Mouse (Mus musculus): Measurements from ENCODE around the gene Nxph3.

Gene Nxph3

GRCm38 (mm10) chr11:95514298-95514861 is at the start of gene Nxph3:
Gene Nxph3, minus strand, starts transcription at chr11:95514570.
- no peak for DNase-seq (ENCODE audit: low read depth, low spot score)

DNA sequence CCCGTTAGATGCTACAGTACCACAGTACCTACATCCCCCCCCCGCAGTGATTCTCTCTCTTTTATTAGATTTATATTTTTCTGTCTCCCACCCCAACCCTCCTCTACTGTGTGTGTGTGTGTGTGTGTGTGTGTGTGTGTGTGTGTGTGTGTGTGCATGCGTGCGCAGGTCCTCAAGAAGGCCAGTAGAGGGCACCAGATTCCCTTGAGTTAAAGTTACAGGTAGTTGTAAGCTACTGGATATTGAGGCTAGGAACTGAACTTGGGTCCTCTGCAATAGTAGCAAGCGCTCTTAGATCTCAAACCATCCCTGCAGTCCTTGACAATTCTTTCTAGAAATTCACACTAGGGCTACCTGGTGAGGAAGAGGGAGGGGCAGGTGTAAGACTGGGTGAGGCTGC is 49.5 kb upstream of the Nxph3 start:
- DNase-seq (ENCODE audit: low read depth, low spot score): no peak

DNA sequence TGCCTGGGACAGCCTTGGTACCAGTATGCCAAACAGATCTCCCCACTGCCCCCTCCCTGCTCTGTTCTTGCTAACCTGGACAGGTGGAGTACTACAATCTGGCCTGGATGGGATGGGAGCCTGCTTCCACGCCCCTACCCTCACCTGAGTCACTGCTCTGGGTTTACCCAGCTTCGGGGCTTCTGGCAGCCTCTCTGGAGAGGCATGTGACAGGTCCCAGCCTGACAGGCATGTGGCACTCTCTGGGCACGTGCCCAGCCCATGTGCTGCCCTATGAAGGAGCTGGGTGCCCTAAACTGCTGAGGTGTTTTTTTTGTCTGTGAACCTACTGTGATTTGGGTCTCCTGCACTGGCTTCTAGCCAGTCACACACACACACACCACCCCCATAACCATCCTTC is 46.4 kb upstream of the Nxph3 start:
- no peak for DNase-seq (ENCODE audit: low read depth, low spot score)

DNA sequence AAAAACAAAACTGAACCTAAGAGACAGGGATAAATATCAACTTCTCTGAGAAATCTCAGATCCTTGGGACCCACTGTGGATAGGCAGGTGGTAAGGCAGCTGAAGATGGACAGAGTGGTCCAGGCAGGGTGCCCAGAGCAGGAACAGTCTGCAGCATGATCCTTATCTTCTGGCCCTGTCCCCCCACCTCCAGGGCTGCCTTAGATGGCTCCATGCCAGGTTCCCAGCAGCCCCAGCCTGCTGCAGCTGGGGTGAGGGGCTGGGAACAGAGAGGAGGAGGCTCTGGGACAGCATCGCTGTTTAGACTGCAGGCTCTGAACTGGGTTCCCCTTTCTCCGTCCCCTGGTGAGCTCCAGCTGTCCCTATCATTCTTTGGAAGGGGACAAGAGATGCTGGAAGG is 45.4 kb upstream of the Nxph3 start:
- no peak for DNase-seq (ENCODE audit: low read depth, low spot score)

DNA sequence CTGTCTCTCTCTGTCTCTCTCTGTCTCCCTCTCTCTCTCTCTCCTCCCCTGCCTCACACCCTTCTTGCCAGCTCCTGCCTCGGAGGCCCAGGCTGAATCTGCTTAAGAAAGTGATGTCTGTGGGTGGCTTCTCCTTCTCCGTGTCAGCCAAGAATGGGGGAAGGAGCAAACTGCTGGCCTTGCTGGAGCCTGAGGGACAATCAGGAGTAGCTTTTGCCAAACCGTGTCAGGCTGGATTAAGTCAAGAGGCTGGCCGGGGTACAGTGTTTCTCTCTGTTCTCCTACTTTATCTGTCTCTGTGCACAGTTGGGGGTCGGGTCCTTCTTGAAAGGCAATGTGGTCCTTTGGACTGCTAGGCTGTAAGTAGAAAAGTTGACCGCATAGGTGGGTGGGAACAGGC is 43.3 kb upstream of the Nxph3 start:
- DNase-seq (ENCODE audit: low read depth, low spot score): no peak

- DNase-seq (ENCODE audit: low read depth, low spot score): no peak
These were observed 42.7 kb upstream of the Nxph3 start for GRCm38 (mm10) chr11:95557032-95557431.

GRCm38 (mm10) chr11:95555279-95555678 is 40.9 kb upstream of the Nxph3 start:
- no peak for DNase-seq (ENCODE audit: low read depth, low spot score)

DNA sequence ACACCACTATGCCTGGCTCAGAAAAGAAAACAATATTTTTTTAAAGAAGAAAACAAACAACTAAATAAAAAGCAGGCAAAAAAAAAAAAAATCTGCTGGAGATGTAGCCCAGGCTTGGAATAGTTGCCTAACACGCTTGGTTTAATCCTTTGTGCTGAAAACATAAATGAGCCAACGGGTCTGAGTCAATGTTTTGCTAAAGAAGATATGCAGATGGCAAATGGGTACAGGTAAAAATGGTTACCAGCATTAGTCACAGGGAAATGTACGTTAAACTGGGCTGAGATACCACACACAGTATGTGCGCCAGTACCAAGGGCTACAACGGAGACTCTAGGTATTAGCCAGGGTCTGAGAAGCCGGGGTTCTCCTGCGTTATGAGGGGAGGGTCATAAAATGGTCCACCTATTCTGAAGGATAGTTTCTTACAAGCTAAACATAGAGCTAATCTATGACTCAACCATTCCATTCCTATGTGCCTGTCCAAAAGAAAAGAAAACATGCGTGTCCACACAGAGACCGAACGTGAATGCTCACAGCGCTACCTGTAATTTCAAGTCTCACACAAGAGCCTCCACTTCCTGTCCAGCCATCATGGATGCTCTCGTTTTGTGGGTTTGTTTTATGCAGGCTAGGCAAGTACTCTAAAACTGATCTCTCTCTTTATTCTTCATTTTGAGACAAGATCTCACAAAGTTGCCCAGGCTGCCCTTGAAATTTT is 36.1 kb upstream of the Nxph3 start:
- DNase-seq (ENCODE audit: low read depth, low spot score): no peak

GRCm38 (mm10) chr11:95546021-95546782 is 31.8 kb upstream of the Nxph3 start:
- DNase-seq (ENCODE audit: low read depth, low spot score): no peak

DNA sequence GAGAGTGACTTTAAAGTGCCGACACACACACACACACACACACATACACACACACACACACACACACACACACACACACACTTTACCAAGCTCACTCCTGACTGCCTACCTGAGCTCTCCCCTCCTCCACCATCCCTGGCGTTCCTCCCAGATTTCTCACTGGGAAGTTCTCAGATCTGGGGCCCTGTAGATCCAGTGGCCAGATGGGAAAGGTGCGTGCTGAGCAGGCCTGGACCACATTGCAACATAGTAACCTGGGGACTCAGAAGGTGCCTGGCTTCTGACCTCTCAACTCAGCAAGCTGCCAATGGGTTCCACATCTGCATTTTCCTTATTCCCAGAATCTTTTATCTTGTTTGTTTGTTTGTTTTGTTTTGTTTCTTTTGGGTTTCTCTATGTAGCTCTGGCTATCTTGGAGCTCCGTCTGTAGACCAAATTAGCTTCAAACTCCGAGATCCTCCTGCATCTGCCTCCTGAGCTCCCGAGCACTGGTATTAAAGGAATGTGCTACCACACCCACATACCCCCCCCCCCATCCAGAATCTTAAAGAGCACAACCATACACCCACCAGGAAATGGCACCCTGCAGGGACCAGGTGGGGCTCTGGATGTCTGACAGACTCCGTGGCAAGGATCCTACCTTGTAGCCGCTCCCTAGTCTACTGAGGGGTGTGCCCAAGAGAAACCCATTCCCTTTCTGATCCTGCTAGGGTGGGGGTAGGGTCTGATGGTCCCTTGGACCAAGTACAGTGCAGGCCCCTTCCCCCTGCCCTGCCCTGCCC is 30.4 kb upstream of the Nxph3 start:
- no peak for DNase-seq (ENCODE audit: low read depth, low spot score)

GRCm38 (mm10) chr11:95540637-95541385 is 26.4 kb upstream of the Nxph3 start:
- no peak for DNase-seq (ENCODE audit: low read depth, low spot score)

DNA sequence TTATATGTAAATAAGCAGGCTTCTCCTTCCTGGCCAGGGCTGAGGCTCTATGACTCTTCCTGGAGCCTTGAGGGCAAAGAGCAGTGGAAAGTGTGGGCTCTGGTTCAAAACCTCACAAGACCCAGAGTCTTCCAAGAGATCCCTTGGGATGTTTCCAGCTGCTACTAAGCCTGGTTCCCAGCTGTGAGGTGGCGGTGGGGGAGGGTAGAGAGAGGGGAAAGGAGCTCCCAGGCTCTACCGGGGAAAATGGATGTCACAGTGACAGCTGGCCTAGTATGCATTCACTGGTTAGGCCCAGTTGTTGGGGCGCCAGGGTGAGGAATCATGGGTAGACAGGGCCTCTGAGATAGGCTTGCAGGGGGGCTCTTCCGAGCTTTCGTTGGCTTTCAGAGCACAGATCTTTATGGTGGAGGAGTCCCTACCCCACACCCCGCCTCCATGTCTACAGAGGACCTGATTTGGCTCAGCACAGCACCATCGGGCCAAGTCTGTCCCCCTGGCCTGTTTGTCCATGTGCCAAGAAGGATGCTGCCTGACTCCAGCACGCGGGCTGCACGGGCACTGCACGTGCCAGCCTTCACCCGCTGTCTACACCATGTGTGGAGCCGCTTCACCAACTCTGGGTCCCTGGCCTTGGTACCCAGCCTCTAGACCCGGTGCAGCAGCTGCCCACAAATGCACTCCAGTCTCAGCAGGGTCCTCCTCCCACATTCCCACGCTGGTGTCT is 24.2 kb upstream of the Nxph3 start:
- DNase-seq (ENCODE audit: low read depth, low spot score): no peak

- DNase-seq (ENCODE audit: low read depth, low spot score): no peak
These were observed 19.3 kb upstream of the Nxph3 start for GRCm38 (mm10) chr11:95533484-95534160.

GRCm38 (mm10) chr11:95532353-95533072 is 18.1 kb upstream of the Nxph3 start:
- DNase-seq (ENCODE audit: low read depth, low spot score): peak; percentile 75

- no peak for DNase-seq (ENCODE audit: low read depth, low spot score)
These were observed 13.9 kb upstream of the Nxph3 start for GRCm38 (mm10) chr11:95528231-95528630.

- DNase-seq (ENCODE audit: low read depth, low spot score): no peak
These were observed 12.9 kb upstream of the Nxph3 start for GRCm38 (mm10) chr11:95527307-95527706.

DNA sequence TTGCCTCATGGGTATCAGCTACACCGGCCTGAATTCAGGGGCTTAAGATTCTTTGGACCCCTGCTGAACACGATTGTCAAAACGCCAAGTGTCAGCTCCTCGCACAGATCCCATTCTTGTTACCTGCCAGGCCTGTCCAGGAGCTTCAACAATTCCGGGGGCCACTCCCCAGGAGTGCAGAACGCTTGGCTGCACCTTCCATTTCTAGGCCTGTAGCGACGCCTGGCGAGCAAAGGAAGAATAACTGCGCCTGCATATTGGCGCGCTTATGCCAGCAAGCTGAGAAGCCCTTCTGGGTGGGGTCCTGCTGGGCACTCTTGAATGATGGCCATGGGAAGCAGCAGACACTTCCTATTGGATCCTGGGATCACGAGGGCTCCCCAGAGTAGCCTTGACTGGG is 7.2 kb upstream of the Nxph3 start:
- no peak for DNase-seq (ENCODE audit: low read depth, low spot score)

DNA sequence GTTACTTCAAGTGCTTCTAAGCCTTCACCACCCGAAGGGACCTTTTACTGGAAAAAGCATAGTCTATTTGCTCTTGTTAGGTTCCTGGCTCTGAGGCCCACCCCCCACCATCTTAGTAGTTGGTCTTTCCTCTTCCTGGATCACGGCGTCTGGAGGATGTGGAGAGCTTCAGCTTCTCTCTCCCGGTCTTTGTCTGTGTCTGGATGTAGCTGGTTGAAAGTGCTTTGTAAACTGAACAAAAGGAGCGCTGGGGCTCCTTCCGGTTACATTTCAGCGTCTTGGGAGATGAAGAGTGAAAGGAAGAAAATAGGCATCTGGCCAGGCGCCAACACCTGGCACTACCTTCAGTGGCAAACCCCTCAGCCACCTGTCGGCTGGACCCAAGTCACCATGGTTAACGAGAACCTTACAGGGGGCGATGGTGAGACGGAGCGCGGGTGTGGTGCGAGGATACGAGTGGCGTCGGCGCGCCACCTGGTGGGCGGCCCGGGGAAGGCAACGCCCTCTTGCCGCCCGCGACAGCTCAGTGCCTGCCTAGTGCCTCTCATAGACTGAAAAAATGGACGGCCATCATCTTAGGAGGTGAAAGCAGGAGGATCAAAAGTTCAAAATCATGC is 6.2 kb upstream of the Nxph3 start:
- peak; percentile 90 for DNase-seq (ENCODE audit: low read depth, low spot score)

DNA sequence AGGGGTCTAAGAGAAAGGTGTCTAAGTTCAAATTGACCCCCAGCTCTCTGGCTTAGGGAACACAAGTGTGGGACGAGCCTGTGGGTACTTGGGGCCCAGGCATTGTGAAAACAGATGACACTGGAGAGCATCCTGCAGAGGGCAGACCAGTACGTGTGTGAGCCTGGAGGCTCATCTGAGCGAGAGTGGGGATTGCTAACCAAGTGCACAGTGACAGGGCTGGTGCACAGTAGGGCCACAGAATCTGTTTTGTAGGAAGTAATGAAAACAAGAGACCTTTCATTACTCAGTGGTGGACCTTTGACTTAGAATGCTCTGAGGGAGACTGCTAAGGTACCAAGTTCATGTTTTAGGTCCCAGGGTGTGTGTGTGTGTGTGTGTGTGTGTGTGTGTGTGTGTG is 5.6 kb upstream of the Nxph3 start:
- no peak for DNase-seq (ENCODE audit: low read depth, low spot score)

All from WW6 (cell line).